ENCODE assay signal across 20 mouse cellular contexts in the genomic region with DNA sequence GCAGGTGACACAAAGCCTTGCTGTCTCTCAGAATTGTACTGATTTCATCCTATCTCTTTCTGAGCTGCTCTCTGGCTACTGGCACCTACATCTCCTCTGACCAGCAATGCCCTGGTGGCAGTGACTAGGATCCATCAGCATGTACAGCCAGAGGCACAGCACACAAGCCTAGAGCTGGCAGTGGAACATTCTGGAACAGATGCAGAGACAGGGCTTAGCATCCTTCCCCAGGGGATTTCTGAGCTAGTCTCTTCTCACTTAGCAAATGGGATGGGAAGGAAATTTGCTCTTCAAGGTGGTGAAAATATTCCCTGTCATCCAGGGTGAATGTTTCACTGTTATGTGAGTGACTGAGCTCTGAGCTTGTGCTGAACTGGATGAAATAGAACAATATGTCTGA.
A peak's percentile ranks its signal among the peaks of the same experiment; 100 is the strongest.
DNase-seq lines count a peak whose midpoint lies in the region; ATAC-seq and TF ChIP-seq lines count a peak whose summit lies in the region.
"Had no signal": no experiment of that assay in that cellular context is flagged by ENCODE, and none has a peak within 500 bp of the region (broad histone marks: within the 10 kb centered on the region; RNA-seq: fewer than 3 reads in every experiment).

No protein-coding gene starts in this region.

- no peak for TF ChIP-seq CTCF in left cerebral cortex, adult 2 months (IDR thresholded peaks at IDR 0.05)

- no peak overlapping the region for H3K4me3 ChIP-seq in left cerebral cortex, adult 2 months
- H3K4me3 ChIP-seq: forebrain, embryonic 10.5 days; hindbrain, embryonic 12.5 days; hindbrain, embryonic 15.5 days had no signal

- peak overlapping the region; percentile 85 for H3K27ac ChIP-seq in left cerebral cortex, adult 2 months
- H3K27ac ChIP-seq: forebrain, embryonic 10.5 days; hindbrain, embryonic 12.5 days; hindbrain, embryonic 15.5 days had no signal

- intact Hi-C loops in left cerebral cortex, adult 2 months (cut with DNase I) = loop anchor here (2.0 to 5.0 kb wide), 4 partner anchors 20 to 206 kb away; no protein-coding TSS in a partner anchor

- peak; percentile 36 to 40 for DNase-seq in cerebellum, postnatal 10 days
- DNase-seq in cerebellum, adult 11 months = no peak
- no peak for DNase-seq in frontal cortex, postnatal 10 days (ENCODE audit: low spot score in 2 of 2)
- no peak for DNase-seq in left cerebral cortex, adult 2 months (ENCODE audit: extremely low spot score in 1 of 2, low spot score in 2 of 2)
- no peak for DNase-seq in left cerebral cortex, adult 8-10 months (ENCODE audit: low spot score in 2 of 2)
- DNase-seq in brain, adult 2 months (ENCODE audit: low read depth, low spot score) = peak; percentile 72
- DNase-seq in heart, adult 11 months = no peak
- DNase-seq: adrenal gland, adult 8-10 months; adrenal gland, postnatal 25 days; cerebellum, postnatal 36 days; gastrocnemius, postnatal 10 days; gastrocnemius, postnatal 36 days had no signal

- peak; percentile 21 for ATAC-seq in frontal cortex, adult (ENCODE audit: low TSS enrichment)
- ATAC-seq: activated CD4-positive, CD25-positive, alpha-beta regulatory T cell, adult 4 months; forebrain, embryonic 14.5 days; inflammation-experienced regulatory T-cells, adult 6 months; intestine, embryonic 16.5 days had no signal

Comparison
In these comparisons a context has a peak if more than half of its experiments do, and no peak if none do; other contexts are left out.
1. DNase-seq: peak in cerebellum, postnatal 10 days (2 of 2) and brain, adult 2 months (single experiment); none in cerebellum, adult 11 months (single experiment), frontal cortex, postnatal 10 days (0 of 2), left cerebral cortex, adult 2 months (0 of 2), left cerebral cortex, adult 8-10 months (0 of 2) and heart, adult 11 months (single experiment).